Mouse (Mus musculus): ENCODE results near the gene Dab2.

Dab2 gene

GRCm38 (mm10) chr15:6466995-6467394, 167.4 kb downstream of the Dab2 start:
- 77% methylated on average over 10 of the region's 10 CpGs for WGBS

- 100% methylated on average over 1 of the region's 1 CpGs for WGBS
These were observed 169.3 kb downstream of the Dab2 start for GRCm38 (mm10) chr15:6468845-6469244.

DNA sequence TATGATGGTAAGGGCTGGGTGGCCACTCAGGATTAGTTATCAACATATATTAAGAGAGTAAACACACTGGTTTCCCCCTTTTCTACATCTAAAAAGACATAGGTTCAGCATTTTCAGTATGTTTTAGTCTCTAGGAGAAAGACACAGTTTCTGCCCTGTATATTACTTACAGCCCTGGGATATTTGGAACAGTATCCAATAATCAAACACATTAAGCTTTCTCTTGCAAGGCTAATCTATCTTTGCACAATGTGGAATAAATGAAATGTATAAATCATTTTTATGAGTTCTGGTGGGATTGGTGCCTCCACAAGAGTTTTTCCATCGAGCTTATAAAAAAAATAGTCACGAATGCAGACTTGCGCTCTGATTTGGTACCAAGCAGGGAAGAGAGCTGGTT, 169.8 kb downstream of the Dab2 start:
- 97% methylated on average over 3 of the region's 3 CpGs for WGBS

DNA sequence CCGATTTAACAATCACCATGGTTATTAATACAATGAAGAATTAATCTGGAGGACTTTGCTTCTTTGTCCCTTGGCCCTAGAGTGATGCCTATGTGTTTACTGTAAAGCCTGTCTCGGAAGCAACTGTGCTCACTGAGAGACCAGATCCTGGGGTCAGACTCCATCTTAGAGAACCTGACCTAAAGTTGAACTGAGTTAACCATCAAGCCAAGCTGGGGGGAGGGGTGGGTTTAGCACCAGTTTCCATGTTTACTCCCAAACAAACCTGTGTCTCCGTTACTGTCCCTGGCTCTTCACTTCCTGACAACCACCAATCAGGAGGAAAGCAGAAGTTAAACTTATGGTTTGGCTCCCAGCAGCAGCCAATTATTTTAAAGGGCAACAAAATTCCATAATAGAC, 184.0 kb downstream of the Dab2 start:
- WGBS = 74% methylated on average over 3 of the region's 3 CpGs
